Mouse (Mus musculus) CH12.LX (cell line): ENCODE measurements around the gene Rgl2. TPM values are rescaled to one million over a fixed set of nuclear protein-coding genes. Genes with fewer than 3 reads are reported as not detected.

Source experiments
- DNase-seq: peaks from one replicate; pipeline ENCODE4 v3.0.0-alpha.2; 2013; ENCODE audit errors: extremely low read depth
- H3K27ac ChIP-seq: 2 replicates; pipeline ENCODE4 v1.5.1; 2012; ENCODE audit warnings: low read depth, mild to moderate bottlenecking, control low read depth, moderate library complexity; ENCODE audit not compliant: insufficient read depth
- H3K27me3 ChIP-seq: replicated peaks from 2 replicates; pipeline ENCODE3; 2012; ENCODE audit warnings: inconsistent platforms
- H3K36me3 ChIP-seq, 2 experiments: replicated peaks in 1 of 2; 2 replicates each; pipeline versions ENCODE3 to v1.6.1; 2012; ENCODE audit warnings: inconsistent platforms in 1 of 2, low read length in 1 of 2, mild to moderate bottlenecking in 1 of 2, mixed read lengths in 1 of 2, moderate library complexity in 1 of 2; ENCODE audit not compliant: control insufficient read depth in 1 of 2, insufficient read depth in 1 of 2
- H3K4me1 ChIP-seq, 2 experiments: 2 replicates each; pipeline ENCODE4 v1.6.1; 2012; ENCODE audit warnings: inconsistent platforms in 1 of 2, moderate library complexity in 1 of 2; ENCODE audit not compliant: insufficient read depth in 2 of 2, control insufficient read depth in 1 of 2
- H3K4me2 ChIP-seq: 2 replicates; pipeline ENCODE4 v1.6.1; 2012; ENCODE audit warnings: low read depth, mild to moderate bottlenecking, control low read depth; ENCODE audit not compliant: poor library complexity, insufficient read depth, severe bottlenecking
- H3K4me3 ChIP-seq, 3 experiments: fragments of 150-350 bp in 1 of 3; sonication (generic) in 1 of 3; replicated peaks in 1 of 3; 2 replicates each; pipeline versions ENCODE3 to v1.5.1; 2011 to 2012; ENCODE audit warnings: low read depth in 2 of 3, low read length in 2 of 3, mild to moderate bottlenecking in 2 of 3, moderate library complexity in 2 of 3, control low read depth in 1 of 3, improper control_type of control experiment in 1 of 3, inconsistent platforms in 1 of 3, mixed read lengths in 1 of 3; ENCODE audit not compliant: poor library complexity in 1 of 3
- H3K79me2 ChIP-seq: replicated peaks from 2 replicates; pipeline ENCODE4 v1.6.1; 2012; ENCODE audit warnings: mild to moderate bottlenecking, moderate library complexity; ENCODE audit not compliant: control insufficient read depth, poor library complexity, insufficient read depth, severe bottlenecking; ENCODE audit errors: extremely low read depth
- H3K9ac ChIP-seq: 2 replicates; pipeline ENCODE4 v1.6.1; 2012; ENCODE audit warnings: low read depth, mild to moderate bottlenecking, control low read depth, moderate library complexity; ENCODE audit not compliant: insufficient read depth
- H3K9me3 ChIP-seq: replicated peaks from 2 replicates; pipeline ENCODE3; 2012; ENCODE audit warnings: low read length, inconsistent platforms, mixed read lengths
- CHD2 ChIP-seq: IDR thresholded peaks from 2 replicates; pipeline ENCODE4 v1.6.1; 2011; ENCODE audit warnings: low read length, improper control_type of control experiment
- E2F4 ChIP-seq: IDR thresholded peaks from 2 replicates; pipeline ENCODE4 v1.6.1; 2011; ENCODE audit warnings: low read depth, low read length, improper control_type of control experiment; ENCODE audit not compliant: insufficient replicate concordance
- EP300 ChIP-seq: IDR thresholded peaks from 2 replicates; pipeline ENCODE4 v1.6.1; 2011; ENCODE audit warnings: low read length, improper control_type of control experiment
- ETS1 ChIP-seq: conservative IDR thresholded peaks from 2 replicates; pipeline ENCODE4 v1.6.1; 2012; ENCODE audit warnings: low read depth, mild to moderate bottlenecking, inconsistent platforms, low read length, improper control_type of control experiment, moderate library complexity
- JUN ChIP-seq: IDR thresholded peaks from 2 replicates; pipeline ENCODE4 v1.6.1; 2011; ENCODE audit warnings: low read depth, mild to moderate bottlenecking, low read length, improper control_type of control experiment, moderate library complexity; ENCODE audit not compliant: insufficient read depth
- JUND ChIP-seq: conservative IDR thresholded peaks from 2 replicates; pipeline ENCODE4 v1.6.1; 2011; ENCODE audit warnings: low read depth, low read length, improper control_type of control experiment
- KAT2A ChIP-seq: IDR thresholded peaks from 2 replicates; pipeline ENCODE4 v1.6.1; 2012; ENCODE audit warnings: low read length, improper control_type of control experiment, inconsistent platforms; ENCODE audit not compliant: insufficient replicate concordance
- MAFK ChIP-seq: IDR thresholded peaks from 2 replicates; pipeline ENCODE4 v1.6.1; 2011; ENCODE audit warnings: low read length, improper control_type of control experiment; ENCODE audit not compliant: insufficient replicate concordance
- MAZ ChIP-seq: IDR thresholded peaks from 2 replicates; pipeline ENCODE4 v1.6.1; 2012; ENCODE audit warnings: low read depth, mild to moderate bottlenecking, inconsistent platforms, low read length, improper control_type of control experiment, moderate library complexity
- MXI1 ChIP-seq: IDR thresholded peaks from 2 replicates; pipeline ENCODE4 v1.6.1; 2011; ENCODE audit warnings: mild to moderate bottlenecking, low read depth, low read length, improper control_type of control experiment
- PAX5 ChIP-seq: IDR thresholded peaks from 2 replicates; pipeline ENCODE4 v1.6.1; 2012; ENCODE audit warnings: low read length, inconsistent platforms, mixed read lengths
- POLR2AphosphoS2 ChIP-seq: IDR thresholded peaks from 2 replicates; pipeline ENCODE4 v1.6.1; 2011; ENCODE audit warnings: low read depth, low read length, improper control_type of control experiment
- RAD21 ChIP-seq: IDR thresholded peaks from 2 replicates; pipeline ENCODE4 v1.6.1; 2011; ENCODE audit warnings: low read depth, mild to moderate bottlenecking, low read length, improper control_type of control experiment, moderate library complexity
- SMC3 ChIP-seq: IDR thresholded peaks from 2 replicates; pipeline ENCODE4 v1.6.1; 2011; ENCODE audit warnings: low read depth, low read length, improper control_type of control experiment
- ZC3H11A ChIP-seq: IDR thresholded peaks from 2 replicates; pipeline ENCODE4 v1.6.1; 2012; ENCODE audit warnings: low read depth, mild to moderate bottlenecking, inconsistent platforms, low read length, improper control_type of control experiment
- ZMIZ1 ChIP-seq: IDR thresholded peaks from 2 replicates; pipeline ENCODE4 v1.6.1; 2012; ENCODE audit warnings: low read depth, mild to moderate bottlenecking, inconsistent platforms, low read length, improper control_type of control experiment
- ZNF384 ChIP-seq: IDR thresholded peaks from 2 replicates; pipeline ENCODE4 v1.6.1; 2012; ENCODE audit warnings: low read depth, low read length, improper control_type of control experiment, inconsistent platforms
- dilution Hi-C: fragments of 300-500 bp; cut with MboI; formaldehyde crosslinking; loops from 2 replicates; pipeline ENCODE4 v1.14.3; 2020; ENCODE audit warnings: low sequenced_read_pairs; ENCODE audit not compliant: extremely low pct_unique_long_range_greater_than_20kb, extremely low pct_ligation_motif_present
- in situ Hi-C: fragments of 300-500 bp; cut with MboI; formaldehyde crosslinking; loops from 3 replicates; pipeline ENCODE4 v1.14.3; 2019; ENCODE audit warnings: low sequenced_read_pairs, low pct_ligation_motif_present, low pct_unique_long_range_greater_than_20kb, mixed read lengths
- polyA plus RNA-seq: library from polyadenylated mRNA; unstranded; fragments of >175 nt; gene quantifications from 2 replicates; pipeline ENCODE4 v1.2.1, GENCODE M21; 2012; ENCODE audit warnings: low read depth; ENCODE audit not compliant: insufficient read length
- total RNA-seq, 2 experiments: library from RNA; depleted of rRNA; stranded (reverse); fragments of 300-350 nt in 1 of 2; fragments of >200 nt in 1 of 2; gene quantifications; 2 replicates each; pipeline ENCODE4 v1.2.3; 2012 to 2014

Gene Rgl2
- total and polyA plus RNA-seq, 3 experiments: 20.1 to 29.1 (median 25.6) TPM

DNA sequence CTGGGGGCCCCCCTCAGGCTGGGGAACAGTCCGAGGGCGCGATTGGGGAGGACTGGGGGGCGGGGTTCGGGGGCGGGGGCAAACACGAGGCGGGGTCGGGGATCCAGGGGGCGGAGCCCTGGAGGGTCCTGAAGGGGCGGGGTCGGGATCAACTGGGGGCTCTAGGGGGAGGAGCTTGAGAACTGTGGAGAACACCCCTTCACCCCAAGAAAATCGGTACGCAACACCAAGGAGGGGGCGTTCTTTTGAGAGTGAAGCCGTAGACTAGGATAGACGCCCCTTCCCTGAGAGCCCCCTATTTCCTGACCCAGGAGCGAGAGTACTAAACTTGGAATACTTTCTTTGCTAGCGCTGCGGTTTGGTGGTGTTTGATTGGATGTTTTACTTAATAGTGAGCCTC, 13.0 kb upstream of the Rgl2 start:
- no peaks in the 10 kb centered on the region for H3K27me3 ChIP-seq
- peak overlapping the region; percentile 62 for H3K4me2 ChIP-seq
- dilution Hi-C loops (no loop called here), in situ Hi-C loops (no loop called here)
- peak overlapping the region; percentile 70 for H3K9ac ChIP-seq
- H3K36me3 ChIP-seq: peaks cover 45 to 62% of the 10 kb centered on the region in 2 experiments
- peaks cover 6% of the 10 kb centered on the region for H3K9me3 ChIP-seq
- H3K79me2 ChIP-seq: peaks cover 14% of the 10 kb centered on the region
- H3K4me3 ChIP-seq: peak overlapping the region; percentile 58 to 62 (median 59)
- H3K4me1 ChIP-seq: peaks cover 27 to 50% of the 10 kb centered on the region in 2 experiments
- no peak overlapping the region for H3K27ac ChIP-seq
- no peak for DNase-seq
- TF ChIP-seq E2F4 (no peak), KAT2A (no peak), ZC3H11A (no peak), ETS1 (no peak), SMC3 (no peak), ZMIZ1 (no peak)
- TF ChIP-seq, all 38 proteins: peak for 0

DNA sequence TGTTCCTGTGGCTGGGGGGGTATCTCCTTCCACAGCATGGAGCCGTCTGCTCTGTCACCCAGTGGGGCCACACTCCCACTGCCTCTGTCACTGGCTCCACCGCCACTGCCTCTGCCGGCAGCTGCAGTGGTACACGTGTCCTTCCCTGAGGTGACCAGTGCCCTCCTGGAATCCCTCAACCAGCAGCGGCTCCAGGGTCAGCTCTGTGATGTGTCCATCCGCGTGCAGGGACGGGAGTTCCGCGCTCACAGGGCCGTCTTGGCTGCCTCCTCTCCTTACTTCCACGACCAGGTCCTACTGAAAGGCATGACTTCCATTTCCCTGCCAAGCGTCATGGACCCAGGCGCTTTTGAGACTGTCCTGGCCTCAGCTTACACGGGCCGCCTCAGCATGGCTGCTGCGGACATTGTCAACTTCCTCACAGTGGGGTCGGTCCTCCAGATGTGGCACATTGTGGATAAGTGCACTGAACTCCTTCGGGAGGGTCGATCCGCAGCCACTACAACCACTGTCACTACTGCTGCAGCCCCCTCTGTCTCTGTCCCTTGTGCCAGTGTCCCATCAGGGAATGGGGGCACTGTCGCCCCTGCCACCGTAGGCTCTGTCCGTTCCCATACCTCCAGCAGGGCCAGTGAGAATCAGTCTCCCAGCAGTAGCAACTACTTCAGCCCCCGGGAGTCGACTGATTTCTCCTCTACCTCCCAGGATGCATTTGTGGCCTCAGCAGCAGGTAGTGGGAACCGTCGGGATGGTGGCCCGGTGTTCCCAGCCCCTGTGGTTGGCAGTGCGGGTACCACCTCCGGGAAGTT, 12.3 kb upstream of the Rgl2 start:
- Histone ChIP-seq H3K9ac (no peak overlapping the region), H3K4me3 (peak overlapping the region in 2 of 3 experiments; percentile 41 to 58), H3K9me3 (peaks cover 6% of the 10 kb centered on the region), H3K4me1 (peaks cover 30 to 55% of the 10 kb centered on the region in 2 experiments), H3K27me3 (no peaks in the 10 kb centered on the region), H3K27ac (no peak overlapping the region), H3K4me2 (peak overlapping the region; percentile 62), H3K79me2 (peaks cover 22% of the 10 kb centered on the region), H3K36me3 (peaks cover 44 to 62% of the 10 kb centered on the region in 2 experiments)
- DNase-seq: no peak
- TF ChIP-seq PAX5 (no peak), ZMIZ1 (no peak), MAZ (no peak), JUND (no peak), MAFK (no peak), CHD2 (no peak), RAD21 (no peak), ZNF384 (no peak), E2F4 (no peak), ETS1 (no peak), EP300 (no peak), JUN (no peak), POLR2AphosphoS2 (no peak), MXI1 (no peak)
- dilution Hi-C loops: no loop called here
- in situ Hi-C loops: no loop called here
